Mouse (Mus musculus) kidney, embryonic 15.5 days (tissue): ENCODE results near the gene Coq5. TPM values are rescaled to one million over a fixed set of nuclear protein-coding genes. Genes with fewer than 3 reads are reported as not detected.
"Not testable (repeated sequence)": the region's sequence is repeated elsewhere in the genome, so short reads cannot be mapped to it uniquely, and the experiment has no call there.

ENCODE experiments used
- ATAC-seq: fragments of 200-750 bp; cut with Nextera tagmentation; replicated peaks from 2 replicates; pipeline ENCODE4 v1.8.0; 2017; ENCODE audit warnings: moderate TSS enrichment; ENCODE audit not compliant: low FRiP score
- H3K27ac ChIP-seq: fragments of 300-500 bp; sonication (generic); 2 replicates; pipeline ENCODE4 v1.5.1; 2015; ENCODE audit warnings: mild to moderate bottlenecking, inconsistent platforms
- H3K27me3 ChIP-seq: fragments of 300-500 bp; sonication (generic); 2 replicates; pipeline ENCODE4 v1.6.1; 2015; ENCODE audit warnings: inconsistent platforms
- H3K36me3 ChIP-seq: fragments of 300-500 bp; sonication (generic); 2 replicates; pipeline ENCODE4 v1.6.1; 2015; ENCODE audit warnings: inconsistent platforms
- H3K4me1 ChIP-seq: fragments of 300-500 bp; sonication (generic); 2 replicates; pipeline ENCODE4 v1.6.1; 2015; ENCODE audit warnings: inconsistent platforms
- H3K4me2 ChIP-seq: fragments of 300-500 bp; sonication (generic); 2 replicates; pipeline ENCODE4 v1.6.1; 2015; ENCODE audit warnings: moderate library complexity, mild to moderate bottlenecking, inconsistent platforms
- H3K4me3 ChIP-seq: fragments of 300-500 bp; sonication (generic); replicated peaks from 2 replicates; pipeline ENCODE4 v1.5.1; 2015; ENCODE audit warnings: mild to moderate bottlenecking, inconsistent platforms
- H3K9ac ChIP-seq: fragments of 300-500 bp; sonication (generic); 2 replicates; pipeline ENCODE4 v1.6.1; 2015; ENCODE audit warnings: mild to moderate bottlenecking, inconsistent platforms
- H3K9me3 ChIP-seq: fragments of 300-500 bp; sonication (generic); replicated peaks from 2 replicates; pipeline ENCODE4 v1.6.1; 2016; ENCODE audit warnings: inconsistent platforms
- WGBS: fragments of 180-500 bp; shearing (Covaris S2); methylation state at CpG from one replicate; pipeline ENCODE4 v1.1.7; 2015; ENCODE audit warnings: mixed read lengths; 5-methylcytosine and 5-hydroxymethylcytosine counted together
- polyA plus RNA-seq: library from polyadenylated mRNA; unstranded; fragments of >200 nt; fragmentation: Nextera tagmentation; extraction: Ambion mirVana; gene quantifications from 2 replicates; pipeline ENCODE4 v1.2.1, GENCODE M21; 2015

Coq5 gene
- polyA plus RNA-seq, 1 experiment from 2014 or later: 51.2 TPM

DNA sequence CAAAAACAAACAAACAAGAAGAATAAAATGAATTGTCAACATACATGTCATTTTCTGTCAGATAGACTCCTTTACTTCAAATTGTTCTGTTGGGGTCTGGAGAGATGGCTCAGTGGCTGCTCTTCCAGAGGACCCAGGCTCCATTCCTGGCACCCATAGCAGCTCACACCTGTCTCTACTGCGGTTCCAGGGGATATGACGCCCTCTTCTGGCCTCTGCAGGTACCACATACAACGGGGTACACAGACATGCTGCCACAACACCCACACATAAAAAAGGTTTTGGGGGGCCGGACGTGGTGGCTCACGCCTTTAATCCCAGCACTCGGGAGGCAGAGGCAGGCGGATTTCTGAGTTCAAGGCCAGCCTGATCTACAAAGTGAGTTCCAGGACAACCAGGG lies 14.7 kb downstream of the Coq5 start:
- 90% methylated on average over 8 of the region's 8 CpGs for WGBS
- Histone ChIP-seq H3K9ac (no peak overlapping the region), H3K36me3 (peaks cover 98% of the 10 kb centered on the region), H3K27ac (no peak overlapping the region), H3K4me3 (no peak overlapping the region), H3K4me2 (no peak overlapping the region), H3K27me3 (no peaks in the 10 kb centered on the region), H3K4me1 (peaks cover 21% of the 10 kb centered on the region), H3K9me3 (no peaks in the 10 kb centered on the region)
- ATAC-seq: no peak

DNA sequence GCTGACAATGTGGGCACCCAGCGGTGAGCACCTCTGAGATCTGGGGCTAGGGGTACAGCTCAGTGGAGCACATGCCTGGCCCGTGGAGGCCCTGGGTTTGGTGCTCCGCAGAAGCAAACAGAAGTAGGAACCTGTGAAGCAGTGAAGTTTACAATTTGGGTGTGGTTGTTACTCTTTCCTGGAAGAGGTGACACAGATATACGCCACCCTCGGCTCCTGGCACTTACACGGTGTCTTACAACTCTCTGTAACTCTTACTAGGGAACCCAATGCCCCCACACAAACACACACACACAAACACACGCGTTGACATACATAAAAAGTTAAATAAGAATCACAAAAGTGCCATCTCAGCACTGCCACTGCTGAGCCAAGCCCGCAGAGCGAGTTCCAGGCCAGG lies 16.9 kb downstream of the Coq5 start:
- Histone ChIP-seq H3K27ac (0 out of 2 replicates have a peak overlapping the region, but pooled peaks have one; percentile 14), H3K36me3 (peaks cover 81% of the 10 kb centered on the region), H3K27me3 (no peaks in the 10 kb centered on the region), H3K9ac (no peak overlapping the region), H3K4me2 (no peak overlapping the region), H3K4me1 (peaks cover 27% of the 10 kb centered on the region), H3K9me3 (no peaks in the 10 kb centered on the region), H3K4me3 (no peak overlapping the region)
- no peak for ATAC-seq
- 79% methylated on average over 10 of the region's 10 CpGs for WGBS

DNA sequence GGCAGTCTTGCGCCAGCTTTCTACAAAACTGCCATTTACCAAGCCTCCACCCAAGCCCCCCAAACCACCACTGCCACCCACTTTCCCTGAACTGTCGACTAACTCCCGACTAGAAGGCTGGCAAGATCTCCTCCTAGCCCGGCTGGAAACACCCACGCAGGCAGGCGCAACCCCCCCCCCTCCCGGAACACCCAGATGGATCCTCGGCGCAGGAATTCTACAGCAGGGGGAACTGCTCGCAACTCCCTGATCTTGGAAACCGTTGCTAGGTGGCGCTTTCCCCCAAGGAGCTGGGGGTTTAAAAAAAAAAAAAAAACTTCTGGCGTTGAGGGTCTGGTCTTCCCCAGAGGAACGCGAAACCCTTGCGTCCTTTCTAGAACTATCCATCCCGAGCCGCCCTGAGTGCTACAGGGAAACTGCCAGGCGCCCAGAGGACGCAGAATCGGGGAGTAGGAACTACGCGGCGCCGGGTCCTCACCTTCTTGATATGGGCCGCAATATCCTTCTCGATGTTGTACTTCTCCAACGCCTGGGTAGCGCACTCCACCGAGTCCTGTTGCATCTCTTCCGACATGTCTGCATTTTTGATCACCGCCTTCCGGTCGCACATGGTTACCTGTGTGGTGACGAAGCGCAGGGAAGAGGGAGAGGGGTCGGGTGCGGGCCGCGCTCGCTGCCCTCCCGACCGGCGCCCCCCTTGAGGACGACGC lies 20.7 kb downstream of the Coq5 start:
- H3K4me3 ChIP-seq: peak overlapping the region; percentile 77
- under 1% methylated on average over 46 of the region's 46 CpGs for WGBS
- peaks cover 38% of the 10 kb centered on the region for H3K4me1 ChIP-seq
- peak overlapping the region; percentile 78 for H3K9ac ChIP-seq
- H3K36me3 ChIP-seq: peaks cover 44% of the 10 kb centered on the region
- no peaks in the 10 kb centered on the region for H3K27me3 ChIP-seq
- no peak; the same call in 1 of the 2 replicates for ATAC-seq
- H3K27ac ChIP-seq: peak overlapping the region; percentile 95
- peak overlapping the region; percentile 71 for H3K4me2 ChIP-seq
- no peaks in the 10 kb centered on the region for H3K9me3 ChIP-seq

DNA sequence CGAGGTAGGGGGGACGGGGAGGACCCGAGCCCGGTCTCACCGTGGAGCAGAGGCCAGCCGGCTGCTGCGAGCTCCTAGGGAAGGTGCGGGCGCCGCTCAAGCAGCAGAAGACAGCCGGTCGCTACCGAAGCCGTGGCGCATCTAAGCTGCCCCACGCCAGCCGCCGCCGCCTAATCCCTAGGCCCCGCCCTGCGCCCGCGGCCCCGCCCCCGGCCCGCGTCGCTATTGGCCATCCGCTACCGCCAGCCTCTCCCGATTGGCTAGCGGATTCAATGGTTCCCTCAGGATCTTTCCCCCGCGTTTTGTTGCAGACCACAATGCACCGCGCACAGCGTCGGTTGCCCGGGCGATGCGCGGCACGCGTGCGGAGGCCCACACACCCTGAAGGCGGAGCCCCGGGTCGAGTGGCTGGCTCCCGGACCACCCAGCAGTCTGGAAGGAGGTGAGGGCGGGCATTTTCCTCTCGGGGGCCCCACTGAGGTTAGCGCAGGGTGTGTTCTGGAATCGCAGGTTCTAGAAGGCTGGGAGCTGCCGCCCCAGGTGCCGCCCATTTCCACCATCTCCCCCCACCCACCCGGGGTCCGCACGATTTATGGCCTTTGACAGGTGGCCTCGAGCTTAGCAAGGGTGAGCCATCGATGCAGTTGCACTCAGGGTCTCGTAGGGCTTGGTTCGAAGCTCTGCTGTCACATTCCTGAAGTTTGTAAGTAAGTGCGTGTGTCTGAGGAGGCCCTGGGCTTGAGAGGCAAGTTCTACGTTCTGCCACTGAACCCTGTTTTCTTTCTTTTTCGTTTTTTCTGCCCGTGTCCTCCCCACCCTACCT lies 21.5 kb downstream of the Coq5 start, which contains the start of gene Dynll1:
TSS of gene Dynll1 (minus strand) at position 208 of the 823 bp plus-strand sequence.
- H3K4me3 ChIP-seq: peak within 1 kb of the TSS; percentile 77
- WGBS: under 1% methylated on average over 65 of the region's 66 CpGs
- no peaks in the 10 kb centered on the region for H3K9me3 ChIP-seq
- H3K9ac ChIP-seq: peak within 1 kb of the TSS; percentile 78
- ATAC-seq: peak; percentile 97
- peaks cover 38% of the 10 kb centered on the region for H3K4me1 ChIP-seq
- H3K27me3 ChIP-seq: no peaks in the 10 kb centered on the region
- peak within 1 kb of the TSS; percentile 71 for H3K4me2 ChIP-seq
- H3K27ac ChIP-seq: peak within 1 kb of the TSS; percentile 95
- peaks cover 36% of the 10 kb centered on the region for H3K36me3 ChIP-seq

DNA sequence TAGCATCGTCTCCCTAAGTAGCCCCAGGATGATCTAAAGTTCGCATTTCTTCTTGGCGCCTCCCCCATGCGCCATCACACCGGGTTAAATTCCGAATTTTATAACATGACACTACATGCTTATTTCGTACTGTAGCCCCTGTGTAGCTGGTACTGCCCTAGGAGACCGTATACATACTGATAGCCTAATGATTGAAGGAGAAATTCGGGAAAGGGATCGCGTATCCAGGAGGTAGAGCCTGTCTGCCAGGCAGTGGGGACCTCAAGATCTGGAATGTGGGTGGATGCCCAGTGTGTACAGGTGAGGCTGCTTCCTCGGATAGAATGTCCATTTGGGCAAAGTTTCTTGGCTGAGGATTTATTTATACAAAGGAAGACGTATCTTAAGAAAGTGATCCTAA lies 22.1 kb downstream of the Coq5 start:
- H3K9me3 ChIP-seq: no peaks in the 10 kb centered on the region
- WGBS: 17% methylated on average over 13 of the region's 13 CpGs
- H3K9ac ChIP-seq: peak overlapping the region; percentile 59
- peaks cover 30% of the 10 kb centered on the region for H3K36me3 ChIP-seq
- H3K4me3 ChIP-seq: peak overlapping the region; percentile 77
- ATAC-seq: no peak
- H3K4me2 ChIP-seq: peak overlapping the region; percentile 71
- peak overlapping the region; percentile 85 for H3K27ac ChIP-seq
- no peaks in the 10 kb centered on the region for H3K27me3 ChIP-seq
- H3K4me1 ChIP-seq: peaks cover 35% of the 10 kb centered on the region

DNA sequence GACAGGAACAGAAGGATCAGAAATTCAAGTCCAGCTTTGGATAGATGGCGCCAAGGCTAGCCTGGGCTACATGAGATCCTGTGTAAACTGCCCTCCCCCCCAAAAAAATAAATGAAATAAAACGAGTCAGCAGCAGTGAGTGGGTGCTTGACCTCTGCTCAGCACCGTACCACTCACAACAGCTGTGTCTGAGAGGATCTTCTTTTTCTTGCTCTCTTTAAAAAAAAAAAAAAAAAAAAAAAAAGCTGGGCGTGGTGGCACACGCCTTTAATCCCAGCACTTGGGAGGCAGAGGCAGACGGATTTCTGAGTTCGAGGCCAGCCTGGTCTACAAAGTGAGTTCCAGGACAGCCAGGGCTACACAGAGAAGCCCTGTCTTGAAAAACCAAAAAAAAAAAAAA lies 22.7 kb downstream of the Coq5 start:
- ATAC-seq, H3K27ac ChIP-seq, H3K4me3 ChIP-seq, H3K27me3 ChIP-seq, H3K9me3 ChIP-seq: not testable (repeated sequence)
- Histone ChIP-seq H3K36me3 (peaks cover 24% of the 10 kb centered on the region), H3K4me1 (peaks cover 35% of the 10 kb centered on the region), H3K9ac (0 out of 2 replicates have a peak overlapping the region, but pooled peaks have one; percentile 59), H3K4me2 (peak overlapping the region; percentile 71; the same call in 1 of the 2 replicates)
- WGBS: 85% methylated on average over 6 of the region's 7 CpGs

DNA sequence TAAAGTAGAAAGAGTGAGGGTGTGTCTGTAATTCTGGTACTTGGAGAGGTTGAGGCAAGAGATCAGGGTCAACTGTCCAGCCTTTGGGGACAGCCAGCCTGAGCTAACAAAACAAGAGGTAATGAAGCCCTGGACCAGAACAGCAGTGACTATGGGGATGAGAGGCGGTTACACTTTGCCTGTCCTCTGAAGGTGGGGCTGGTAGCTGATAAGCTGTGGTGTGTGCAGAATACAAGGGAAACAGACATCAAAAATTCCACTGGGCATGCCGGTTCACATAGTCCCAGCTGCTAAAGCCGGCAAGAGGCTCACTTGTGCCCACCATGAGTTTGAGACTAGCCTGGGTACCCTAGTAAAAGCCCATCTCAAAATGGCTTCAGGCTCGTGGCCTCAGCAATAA lies 32.9 kb downstream of the Coq5 start:
- H3K27me3 ChIP-seq: no peaks in the 10 kb centered on the region
- no peaks in the 10 kb centered on the region for H3K36me3 ChIP-seq
- no peak for ATAC-seq
- H3K4me1 ChIP-seq: peaks cover 26% of the 10 kb centered on the region
- no peaks in the 10 kb centered on the region for H3K9me3 ChIP-seq
- H3K4me2 ChIP-seq: no peak overlapping the region
- WGBS: 78% methylated on average over 4 of the region's 4 CpGs
- no peak overlapping the region for H3K4me3 ChIP-seq
- H3K27ac ChIP-seq: no peak overlapping the region
- no peak overlapping the region for H3K9ac ChIP-seq

DNA sequence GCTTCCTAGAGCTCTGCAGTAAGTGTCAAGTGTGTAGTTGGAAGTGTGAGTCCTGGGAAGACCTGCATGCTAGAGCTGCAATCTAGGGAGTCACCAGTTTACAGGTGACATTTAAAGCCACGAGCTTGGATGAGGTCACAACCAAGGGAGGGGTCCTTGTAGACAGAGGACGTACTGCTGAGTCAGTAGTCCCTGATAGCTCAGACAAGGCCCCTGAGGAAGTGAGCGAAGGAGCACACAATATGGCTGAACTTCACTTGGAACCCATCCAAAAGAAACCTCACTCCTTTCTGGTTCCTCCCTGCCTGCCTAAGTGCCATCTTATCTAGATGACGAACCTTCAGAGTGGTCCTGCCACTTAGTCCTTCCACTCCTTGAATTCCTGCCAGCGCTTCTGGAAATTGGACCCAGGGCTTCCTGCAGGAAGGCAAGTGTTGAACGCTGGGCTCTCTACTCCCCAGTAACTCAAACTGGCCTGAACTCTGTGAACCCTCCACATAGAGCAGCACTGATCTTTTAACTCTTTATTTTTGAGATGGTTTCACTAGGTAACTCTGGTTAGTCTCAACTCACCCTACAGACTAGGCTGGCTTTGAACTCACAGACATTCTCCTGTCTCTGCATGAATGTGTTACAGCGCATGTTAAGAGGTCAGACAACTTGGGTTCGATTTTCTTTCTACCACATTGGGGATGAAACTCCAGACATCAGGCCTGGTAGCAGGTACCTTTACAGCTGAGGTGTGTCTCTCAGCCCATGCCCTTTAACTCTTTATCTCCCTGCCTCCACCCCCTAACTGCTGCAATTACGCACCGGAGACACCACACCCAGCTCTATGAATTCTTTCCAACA lies 33.6 kb downstream of the Coq5 start:
- Histone ChIP-seq H3K27me3 (no peaks in the 10 kb centered on the region), H3K4me3 (no peak overlapping the region), H3K4me1 (peaks cover 33% of the 10 kb centered on the region), H3K9ac (no peak overlapping the region), H3K36me3 (no peaks in the 10 kb centered on the region), H3K27ac (no peak overlapping the region), H3K9me3 (no peaks in the 10 kb centered on the region), H3K4me2 (no peak overlapping the region)
- ATAC-seq: no peak
- 58% methylated on average over 10 of the region's 10 CpGs for WGBS

DNA sequence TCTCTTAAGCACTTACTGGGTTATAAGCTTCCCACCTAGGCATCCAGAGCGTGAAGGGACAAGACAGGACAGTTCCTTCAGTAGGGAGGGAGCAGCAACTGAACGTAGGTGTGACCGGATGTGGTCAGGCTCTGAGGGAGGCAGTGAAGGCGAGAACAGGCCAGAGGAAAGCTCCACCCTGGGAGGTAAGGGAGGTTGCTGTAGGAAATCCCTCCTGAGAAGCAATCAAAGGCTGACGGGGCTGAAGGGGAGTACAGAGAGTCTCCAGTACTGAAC lies 34.1 kb downstream of the Coq5 start:
- H3K27ac ChIP-seq: no peak overlapping the region
- no peak overlapping the region for H3K4me3 ChIP-seq
- no peak for ATAC-seq
- no peaks in the 10 kb centered on the region for H3K36me3 ChIP-seq
- no peaks in the 10 kb centered on the region for H3K27me3 ChIP-seq
- H3K9ac ChIP-seq: no peak overlapping the region
- no peak overlapping the region for H3K4me2 ChIP-seq
- 42% methylated on average over 5 of the region's 5 CpGs for WGBS
- no peaks in the 10 kb centered on the region for H3K9me3 ChIP-seq
- H3K4me1 ChIP-seq: peaks cover 39% of the 10 kb centered on the region

DNA sequence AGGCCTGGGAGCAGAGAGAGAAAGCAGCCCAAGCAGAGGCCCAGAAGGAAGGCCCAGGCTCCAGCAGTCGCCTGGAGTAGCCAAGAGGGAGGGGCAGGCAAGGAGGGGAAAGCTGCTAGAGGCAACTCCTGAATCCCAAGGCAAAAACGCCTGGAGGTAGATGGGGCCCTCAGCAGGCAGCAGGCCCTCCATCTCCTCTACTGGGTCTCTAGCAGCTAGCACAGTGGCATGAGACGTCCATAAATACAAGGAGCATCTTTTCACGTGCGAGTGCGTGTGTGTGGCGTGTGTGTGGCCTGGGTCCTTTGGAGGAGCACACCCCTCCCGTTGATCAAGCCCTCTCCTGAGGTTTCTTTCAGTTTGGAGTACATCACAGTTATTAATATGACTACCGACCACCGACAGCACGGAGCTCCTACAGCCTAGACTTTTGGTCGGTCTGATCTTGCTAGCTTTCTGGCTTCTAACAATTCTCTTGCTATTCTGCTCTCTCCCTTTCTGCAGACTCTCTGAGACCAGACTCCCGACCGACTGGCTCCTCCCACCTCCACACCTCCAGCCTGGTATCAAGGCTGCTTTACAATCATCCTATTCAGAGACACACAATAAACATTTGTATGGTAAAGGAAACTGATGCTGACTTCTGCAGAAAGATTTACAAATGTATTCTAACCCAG lies 37.6 kb downstream of the Coq5 start:
- H3K36me3 ChIP-seq: no peaks in the 10 kb centered on the region
- H3K9ac ChIP-seq: 0 out of 2 replicates have a peak overlapping the region, but pooled peaks have one; percentile 3
- H3K4me2 ChIP-seq: peak overlapping the region; percentile 37
- no peaks in the 10 kb centered on the region for H3K9me3 ChIP-seq
- 11% methylated on average over 14 of the region's 14 CpGs for WGBS
- H3K4me1 ChIP-seq: peaks cover 47% of the 10 kb centered on the region
- ATAC-seq: no peak
- no peak overlapping the region for H3K4me3 ChIP-seq
- H3K27ac ChIP-seq: peak overlapping the region; percentile 78
- no peaks in the 10 kb centered on the region for H3K27me3 ChIP-seq

DNA sequence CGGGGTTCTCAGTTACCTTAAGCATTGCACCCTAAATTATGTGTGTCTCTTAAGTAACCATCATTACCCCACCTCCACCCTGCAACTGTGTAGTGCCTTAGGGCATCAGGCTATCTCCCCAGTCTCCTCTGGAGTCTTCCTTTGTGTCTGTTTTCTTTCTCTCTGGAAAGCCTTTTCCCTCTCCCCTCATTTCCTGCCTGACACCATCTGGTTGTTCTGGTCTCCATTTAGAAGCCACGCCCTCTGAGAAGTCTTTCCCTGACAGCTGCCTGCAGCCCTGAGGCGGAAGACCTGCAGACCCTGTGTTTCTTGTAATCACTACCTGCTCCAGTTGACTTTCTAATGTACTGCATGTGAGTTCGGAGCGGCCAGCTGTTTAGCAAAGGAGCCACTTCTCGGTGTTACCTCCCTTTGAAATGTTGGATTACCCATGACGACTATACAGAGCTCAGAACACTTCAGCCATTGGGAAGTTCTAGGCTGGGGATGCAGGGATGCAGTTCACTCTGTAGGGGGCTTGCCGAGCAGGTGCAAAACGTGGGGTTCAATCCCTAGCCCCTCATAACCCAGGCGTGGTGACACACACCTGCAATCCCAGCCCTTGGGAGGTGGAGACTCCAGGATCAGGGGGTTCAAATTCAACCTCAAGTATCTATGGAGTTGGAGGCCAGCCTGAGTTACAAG lies 38.3 kb downstream of the Coq5 start:
- WGBS: 7% methylated on average over 10 of the region's 10 CpGs
- peak overlapping the region; percentile 78 for H3K27ac ChIP-seq
- peaks cover 43% of the 10 kb centered on the region for H3K4me1 ChIP-seq
- H3K9me3 ChIP-seq: no peaks in the 10 kb centered on the region
- ATAC-seq: no peak; the same call in 1 of the 2 replicates
- H3K36me3 ChIP-seq: no peaks in the 10 kb centered on the region
- 0 out of 2 replicates have a peak overlapping the region, but pooled peaks have one; percentile 6 for H3K4me3 ChIP-seq
- H3K27me3 ChIP-seq: no peaks in the 10 kb centered on the region
- peak overlapping the region; percentile 37 for H3K4me2 ChIP-seq
- no peak overlapping the region; the same call in 1 of the 2 replicates for H3K9ac ChIP-seq
